Mouse (Mus musculus): Measurements from ENCODE around the gene Hoxd8.
A peak's percentile ranks its signal among the peaks of the same experiment; 100 is the strongest.

Gene Hoxd8

DNA sequence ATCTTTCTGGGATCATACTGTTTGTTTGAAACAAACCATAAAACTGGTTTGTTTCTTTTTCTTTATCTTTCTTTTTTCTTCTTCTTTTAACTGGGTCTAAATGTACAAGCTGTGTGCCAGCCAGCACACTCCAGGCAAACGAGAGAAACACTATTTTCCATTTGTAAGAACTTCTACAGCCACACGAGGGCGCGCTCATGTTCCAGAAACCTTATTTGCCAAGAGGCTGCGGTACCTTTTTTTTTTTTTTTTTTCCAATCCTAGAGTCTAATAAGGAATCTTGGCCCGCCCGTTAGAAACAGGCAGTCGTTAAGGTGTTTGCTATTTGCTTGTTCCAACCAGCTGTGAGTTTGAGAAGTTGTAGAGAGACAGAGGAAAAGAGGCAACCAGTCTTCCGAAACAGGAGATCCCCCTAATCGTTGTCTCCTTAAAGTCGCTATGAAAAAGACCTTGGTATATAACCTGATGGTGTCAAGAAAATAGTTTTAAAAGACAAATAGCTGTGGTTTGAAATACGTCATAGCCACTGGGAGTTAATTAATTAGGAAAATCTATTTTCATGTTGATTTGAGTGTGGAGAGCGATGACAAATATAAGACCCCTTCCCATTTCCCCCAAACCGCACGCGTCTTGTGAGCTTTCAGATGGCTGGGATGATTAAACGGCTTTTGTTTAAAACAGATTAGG lies 18.0 kb upstream of the Hoxd8 start:
- peak; percentile 31 for DNase-seq (ENCODE audit: low read depth, low spot score)

DNA sequence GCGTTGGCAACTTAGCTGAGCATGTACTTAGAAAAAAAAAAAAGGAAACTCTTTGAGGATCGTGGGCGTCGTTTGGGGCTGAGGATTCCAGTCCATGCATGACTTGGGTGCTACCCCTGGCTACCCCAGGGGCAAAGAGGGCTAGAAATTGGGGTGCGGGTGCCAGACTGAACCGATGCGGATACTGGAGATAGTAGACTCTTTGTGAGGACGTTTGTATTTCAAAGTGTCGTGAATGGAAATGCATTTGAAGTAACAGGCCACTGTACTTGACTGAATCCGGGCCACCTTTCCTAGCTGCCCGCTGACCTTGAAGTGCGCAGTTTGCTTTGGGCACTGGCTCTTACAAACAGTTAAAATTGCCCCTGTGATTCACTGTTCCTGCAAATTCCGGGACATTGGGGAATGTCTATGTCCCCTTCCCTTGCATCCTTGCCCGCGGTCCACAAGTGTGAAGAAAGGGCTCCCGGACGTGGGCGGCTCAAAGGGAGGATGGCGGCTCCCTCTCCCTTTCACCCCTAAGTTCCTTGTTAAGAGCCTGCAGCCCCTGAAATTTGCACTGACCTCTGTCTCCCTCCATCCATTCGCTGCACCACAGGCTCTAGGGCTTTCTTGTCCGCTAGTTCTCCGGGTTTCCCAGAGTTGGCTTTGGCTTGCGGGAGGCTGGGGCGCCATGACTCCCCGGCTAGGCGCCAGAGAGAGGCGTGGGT lies 17.3 kb upstream of the Hoxd8 start:
- DNase-seq (ENCODE audit: low read depth, low spot score): no peak

DNA sequence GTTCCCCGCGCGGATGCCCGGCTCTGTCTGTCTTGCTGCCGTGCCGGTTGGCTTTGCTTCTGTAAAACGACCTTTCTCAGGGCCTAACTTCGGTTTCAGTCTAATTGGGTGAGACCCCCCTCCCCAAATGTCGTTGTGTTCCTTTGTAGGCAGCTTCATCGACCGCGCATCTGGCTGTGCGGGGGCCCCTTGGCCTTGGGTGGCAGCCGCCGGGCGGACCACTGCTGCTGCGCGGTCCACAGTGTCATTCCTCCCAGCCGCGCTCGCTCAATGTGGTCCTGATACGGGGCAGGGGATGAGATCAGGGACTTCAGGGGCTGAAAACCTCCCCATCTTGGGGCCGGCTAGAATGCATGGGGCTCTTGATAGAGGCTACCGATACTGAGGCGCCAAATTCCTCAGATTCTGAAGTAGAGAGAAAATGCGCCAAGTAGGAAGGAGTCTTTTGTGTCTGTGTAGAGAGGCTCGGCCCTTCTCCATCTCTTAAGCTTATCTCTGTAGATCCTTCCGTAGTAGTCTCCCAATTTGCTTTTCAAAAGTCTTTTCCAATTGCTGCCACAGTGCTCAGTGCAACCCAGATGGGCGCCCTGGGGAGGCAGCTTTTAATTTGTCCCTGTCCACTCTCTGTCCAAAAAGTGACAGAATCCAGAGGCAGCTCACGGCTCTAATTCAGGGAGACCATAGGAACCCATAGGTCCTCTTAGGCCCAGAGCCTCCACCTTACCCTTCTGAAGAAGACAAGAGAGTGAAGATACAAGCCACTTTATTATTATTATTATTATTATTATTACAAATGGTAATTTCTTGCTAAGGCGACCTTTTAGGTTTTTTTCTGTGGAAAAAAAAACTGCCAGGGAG lies 16.5 kb upstream of the Hoxd8 start:
- no peak for DNase-seq (ENCODE audit: low read depth, low spot score)

DNA sequence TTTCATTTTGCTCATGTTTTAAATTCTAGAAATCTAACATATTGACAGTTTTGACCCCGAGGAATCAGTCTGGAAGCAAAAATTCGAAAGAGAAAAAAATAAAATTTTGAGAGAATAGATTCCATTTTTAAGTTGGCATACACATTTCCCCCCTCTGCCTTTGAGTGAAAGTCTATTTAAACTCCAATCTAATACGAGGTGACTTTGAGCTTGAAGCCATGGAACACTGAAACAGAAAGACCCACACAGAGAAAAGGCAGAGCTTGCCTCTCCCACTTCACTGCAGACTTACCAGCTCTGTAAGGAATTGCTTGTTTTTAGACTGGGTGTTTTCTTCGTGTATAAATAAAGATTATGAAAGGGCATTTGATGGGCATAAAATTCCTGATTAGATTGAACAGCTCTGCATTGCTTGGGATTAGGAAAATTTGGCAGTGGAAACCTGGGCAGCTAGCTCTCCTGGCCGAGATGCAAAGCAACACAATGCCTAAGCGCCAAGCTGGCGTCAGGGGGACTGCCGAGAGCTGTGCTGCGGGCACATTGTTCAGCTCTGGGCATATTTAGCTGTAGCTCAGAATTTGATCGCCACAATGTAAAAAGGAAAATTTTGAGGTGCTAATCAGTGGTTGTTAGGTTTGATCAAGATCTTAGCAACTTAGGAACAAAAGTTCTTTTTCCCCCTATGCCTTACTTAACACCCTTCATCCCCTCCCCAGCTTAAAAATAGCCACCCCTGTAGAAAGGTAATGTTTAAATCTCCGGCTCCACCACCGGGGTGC lies 15.4 kb upstream of the Hoxd8 start:
- DNase-seq (ENCODE audit: low read depth, low spot score): no peak

DNA sequence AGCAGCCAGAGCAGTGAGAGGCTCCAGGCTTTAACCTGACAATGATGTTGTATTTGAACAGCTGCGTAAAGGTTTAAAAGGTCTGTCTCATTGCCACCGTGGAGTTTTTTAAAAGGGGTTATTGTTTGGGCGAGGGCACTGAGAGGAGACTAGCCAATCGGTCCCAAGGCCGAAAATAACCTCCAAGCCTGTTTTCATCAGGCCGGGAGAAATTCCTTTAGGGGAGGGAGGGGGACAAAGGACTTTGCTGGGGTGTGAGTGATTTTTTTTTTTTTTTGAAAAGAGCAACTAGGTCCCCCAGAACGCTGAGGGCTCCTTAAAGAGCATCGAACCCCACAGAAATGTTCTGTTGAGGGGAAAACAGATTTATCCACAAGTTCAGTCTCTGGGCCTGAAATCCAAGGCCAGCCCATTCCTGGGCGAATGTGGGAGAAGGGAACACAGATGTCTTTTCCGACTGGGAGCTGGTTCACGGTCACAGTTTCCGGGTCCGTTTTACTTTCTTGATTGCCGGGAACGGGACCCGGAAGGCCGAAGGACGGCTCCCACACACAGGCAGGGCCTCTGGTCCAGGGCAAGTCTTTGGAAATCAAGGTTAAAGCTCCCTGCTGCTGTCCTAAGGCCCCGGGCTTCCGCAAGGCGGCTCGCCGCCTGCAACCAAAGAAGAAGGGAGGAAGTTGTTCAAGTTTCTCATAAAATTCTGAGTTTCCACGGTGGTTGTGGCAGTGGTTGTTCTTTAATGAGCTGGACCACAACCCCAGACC lies 14.7 kb upstream of the Hoxd8 start:
- no peak for DNase-seq (ENCODE audit: low read depth, low spot score)

DNA sequence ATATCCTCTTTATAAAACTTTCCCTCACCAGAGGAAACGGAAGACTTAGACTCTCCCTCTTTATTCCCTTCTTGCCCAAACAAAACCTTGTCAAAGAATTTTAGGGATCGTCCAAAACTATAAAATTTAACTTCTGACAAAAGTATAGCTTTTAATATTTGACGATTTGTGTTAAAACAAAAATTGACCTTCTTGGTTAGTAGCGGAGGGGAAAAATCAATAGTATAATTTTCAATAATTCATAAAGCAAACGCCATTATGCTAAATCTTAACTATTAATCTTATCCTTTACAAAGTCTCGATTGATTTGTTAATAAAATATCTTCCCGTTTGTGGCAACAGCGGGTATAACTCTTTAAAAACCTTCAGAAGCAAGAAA lies 14.1 kb upstream of the Hoxd8 start:
- no peak for DNase-seq (ENCODE audit: low read depth, low spot score)

DNA sequence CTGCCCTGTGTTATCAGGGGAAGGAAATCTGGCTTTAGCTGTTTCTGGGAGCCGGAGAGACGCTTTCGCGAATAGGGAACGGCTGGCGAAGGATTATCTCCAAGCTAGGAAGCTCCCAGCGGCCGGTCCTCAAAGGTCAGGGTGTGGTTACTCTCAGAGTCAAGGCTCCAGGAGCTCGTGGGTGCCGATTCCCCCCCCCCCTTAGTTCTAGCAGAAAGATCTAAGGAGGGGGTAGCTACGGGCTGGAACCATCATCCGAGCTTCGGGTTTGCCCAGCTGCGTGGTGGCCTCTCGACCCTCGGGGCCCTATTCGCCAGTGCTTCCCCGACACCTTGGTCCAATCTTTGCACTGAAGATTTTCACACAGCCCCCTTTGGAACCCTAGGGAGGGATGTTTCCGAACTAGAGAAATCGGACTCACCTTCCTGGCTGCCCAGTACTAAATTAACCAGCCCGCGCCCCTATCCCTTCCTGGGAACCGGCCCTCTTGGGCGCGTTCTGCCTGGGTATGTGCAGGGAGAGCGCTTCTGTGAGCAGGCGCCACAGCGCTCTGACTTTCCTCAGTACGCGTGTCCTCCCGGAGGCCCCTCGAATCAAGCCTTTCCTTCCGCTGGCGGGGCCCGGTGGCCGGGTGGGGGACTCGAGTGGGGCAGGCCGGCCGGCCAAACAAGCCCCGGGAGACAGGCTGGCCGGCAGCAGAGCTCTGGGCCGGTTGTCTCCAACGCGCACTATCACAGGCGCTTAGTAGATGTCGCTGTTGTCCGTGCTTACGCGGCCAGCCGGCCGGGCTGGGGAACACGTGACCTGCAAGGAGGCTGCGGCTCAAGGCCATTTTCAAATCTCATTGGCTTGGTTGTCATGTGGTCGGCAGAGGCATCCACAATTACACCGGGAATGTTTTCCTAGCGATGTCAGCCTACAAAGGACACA lies 13.1 kb upstream of the Hoxd8 start, which contains the start of gene Hoxd10:
Gene Hoxd10, plus strand, starts transcription at position 903 of the 930 bp plus-strand sequence.
- DNase-seq (ENCODE audit: low read depth, low spot score): no peak

DNA sequence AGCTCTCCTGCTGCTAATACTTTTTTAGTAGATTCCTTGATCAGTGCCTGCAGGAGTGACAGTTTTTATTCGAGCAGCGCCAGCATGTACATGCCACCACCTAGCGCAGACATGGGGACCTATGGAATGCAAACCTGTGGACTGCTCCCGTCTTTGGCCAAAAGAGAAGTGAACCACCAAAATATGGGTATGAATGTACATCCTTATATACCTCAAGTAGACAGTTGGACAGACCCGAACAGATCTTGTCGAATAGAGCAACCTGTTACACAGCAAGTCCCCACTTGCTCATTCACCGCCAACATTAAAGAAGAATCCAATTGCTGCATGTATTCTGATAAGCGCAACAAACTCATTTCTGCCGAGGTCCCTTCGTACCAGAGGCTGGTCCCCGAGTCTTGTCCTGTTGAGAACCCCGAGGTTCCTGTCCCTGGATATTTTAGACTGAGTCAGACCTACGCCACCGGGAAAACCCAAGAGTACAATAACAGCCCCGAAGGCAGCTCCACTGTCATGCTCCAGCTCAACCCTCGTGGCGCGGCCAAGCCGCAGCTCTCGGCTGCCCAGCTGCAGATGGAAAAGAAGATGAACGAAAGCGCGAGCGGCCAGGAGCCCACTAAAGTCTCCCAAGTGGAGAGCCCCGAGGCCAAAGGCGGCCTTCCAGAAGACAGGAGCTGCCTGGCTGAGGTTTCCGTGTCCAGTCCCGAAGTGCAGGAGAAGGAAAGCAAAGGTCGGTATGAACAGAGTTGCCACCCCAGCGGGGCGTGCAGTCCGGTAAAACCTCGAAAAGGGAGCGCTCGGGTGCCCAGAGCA lies 12.2 kb upstream of the Hoxd8 start:
- no peak for DNase-seq (ENCODE audit: low read depth, low spot score)

DNA sequence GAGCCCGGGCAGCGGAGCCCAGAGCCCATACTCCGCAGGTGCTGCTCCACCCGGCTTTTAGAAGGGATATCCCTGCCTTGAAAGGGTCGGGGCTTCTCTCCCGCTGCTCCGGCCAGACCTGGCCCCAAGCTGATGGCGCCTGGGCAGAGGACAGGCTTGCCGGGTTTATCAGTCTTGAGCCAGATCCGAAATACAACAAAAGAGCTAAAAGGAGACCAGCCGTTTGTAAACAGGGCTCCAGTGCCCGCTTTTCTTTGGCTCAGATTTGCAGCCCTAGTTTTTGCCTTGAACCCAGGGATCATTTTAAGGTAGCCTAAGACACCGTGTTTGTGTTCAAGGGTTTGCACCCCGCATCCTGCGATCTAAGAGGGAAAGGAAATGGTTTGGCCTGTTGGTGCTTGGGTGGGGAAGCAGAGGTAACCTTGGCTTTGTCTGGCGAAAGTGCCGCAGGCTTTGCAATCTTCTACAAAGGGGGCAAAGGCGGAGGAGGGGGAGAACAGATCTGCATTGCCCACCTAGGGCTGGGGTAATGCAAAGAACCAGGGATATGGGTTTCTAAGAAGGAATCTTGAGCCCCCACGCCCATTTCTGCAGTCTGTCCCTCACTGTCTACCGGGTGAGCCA lies 11.5 kb upstream of the Hoxd8 start:
- DNase-seq (ENCODE audit: low read depth, low spot score): no peak

DNA sequence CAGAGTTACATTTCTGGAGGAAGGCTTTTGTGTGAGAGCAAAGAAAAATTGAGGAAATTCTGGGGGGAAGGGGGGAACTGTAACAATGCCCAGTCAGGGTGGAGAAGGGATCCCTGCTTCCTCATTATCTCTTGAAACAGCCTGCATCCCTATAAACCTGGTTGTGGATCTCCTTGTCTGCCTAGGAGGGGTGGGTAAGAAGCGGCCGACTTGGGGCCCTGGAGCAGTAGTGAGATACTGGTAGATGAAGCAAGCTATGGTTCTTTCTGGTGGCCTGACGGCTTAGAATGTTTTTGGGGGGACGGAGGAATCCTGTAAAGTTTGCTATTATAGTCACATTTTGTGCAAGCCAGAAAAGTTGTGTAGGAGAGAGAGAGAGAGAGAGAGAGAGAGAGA lies 11.0 kb upstream of the Hoxd8 start:
- no peak for DNase-seq (ENCODE audit: low read depth, low spot score)

DNA sequence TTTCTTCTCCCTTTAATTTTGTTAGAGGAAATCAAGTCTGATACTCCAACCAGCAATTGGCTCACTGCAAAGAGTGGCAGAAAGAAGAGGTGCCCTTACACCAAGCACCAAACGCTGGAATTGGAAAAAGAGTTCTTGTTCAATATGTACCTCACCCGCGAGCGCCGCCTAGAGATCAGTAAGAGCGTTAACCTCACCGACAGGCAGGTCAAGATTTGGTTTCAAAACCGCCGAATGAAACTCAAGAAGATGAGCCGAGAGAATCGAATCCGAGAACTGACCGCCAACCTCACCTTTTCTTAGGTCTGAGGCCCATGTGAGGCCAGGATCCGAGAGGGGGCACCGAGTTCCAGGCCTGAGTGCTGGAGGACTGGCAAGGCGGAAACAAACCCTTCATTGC lies 10.3 kb upstream of the Hoxd8 start:
- DNase-seq (ENCODE audit: low read depth, low spot score): no peak

DNA sequence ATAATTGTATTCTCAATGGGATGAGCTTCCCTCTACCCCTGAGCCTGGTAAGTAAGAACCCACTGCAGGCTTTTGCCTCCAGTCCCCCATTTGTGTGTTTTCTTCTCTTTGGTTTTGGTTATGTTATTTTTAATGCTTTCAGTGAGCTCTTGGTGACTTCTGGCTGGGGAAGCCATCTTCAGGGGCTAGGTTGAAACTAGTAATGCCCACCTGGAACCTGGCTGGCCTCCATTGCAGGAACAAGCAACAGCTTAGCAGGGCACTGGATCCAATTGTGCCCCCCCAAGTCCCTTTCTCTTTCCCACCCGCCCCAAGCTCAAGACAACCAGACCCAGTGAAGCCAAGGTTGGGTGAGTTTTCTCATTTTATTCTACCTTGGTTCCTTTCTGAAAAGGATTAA lies 9.0 kb upstream of the Hoxd8 start:
- no peak for DNase-seq (ENCODE audit: low read depth, low spot score)

DNA sequence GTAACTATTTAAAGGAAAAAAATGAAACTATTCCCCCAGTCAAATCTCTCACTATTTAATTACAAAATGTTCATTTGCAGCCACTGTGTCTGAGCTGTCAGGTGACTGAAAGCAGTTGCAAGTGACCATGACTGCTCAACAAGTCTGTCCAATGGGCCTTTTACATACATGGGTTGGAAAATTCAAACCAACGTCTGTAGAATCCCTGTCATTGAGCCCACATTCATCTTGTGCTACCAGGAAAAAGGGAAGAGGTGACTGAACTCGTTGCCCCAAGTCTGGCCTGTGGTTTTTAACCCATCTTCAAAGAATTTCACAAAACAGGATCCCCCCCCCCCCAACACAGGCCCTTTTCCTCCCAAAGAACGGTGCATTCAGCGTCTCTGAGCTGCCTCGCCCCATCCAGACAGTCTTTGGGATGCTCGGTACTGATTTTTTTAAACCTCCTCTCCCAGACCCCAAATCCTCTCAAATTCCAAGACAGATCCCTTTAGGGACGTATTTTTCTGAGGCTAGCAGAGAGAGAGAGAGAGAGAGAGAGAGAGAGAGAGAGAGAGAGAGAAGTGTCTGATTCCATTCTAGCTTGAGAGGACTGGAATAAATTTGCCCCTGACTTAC lies 8.5 kb upstream of the Hoxd8 start:
- DNase-seq (ENCODE audit: low read depth, low spot score): no peak

DNA sequence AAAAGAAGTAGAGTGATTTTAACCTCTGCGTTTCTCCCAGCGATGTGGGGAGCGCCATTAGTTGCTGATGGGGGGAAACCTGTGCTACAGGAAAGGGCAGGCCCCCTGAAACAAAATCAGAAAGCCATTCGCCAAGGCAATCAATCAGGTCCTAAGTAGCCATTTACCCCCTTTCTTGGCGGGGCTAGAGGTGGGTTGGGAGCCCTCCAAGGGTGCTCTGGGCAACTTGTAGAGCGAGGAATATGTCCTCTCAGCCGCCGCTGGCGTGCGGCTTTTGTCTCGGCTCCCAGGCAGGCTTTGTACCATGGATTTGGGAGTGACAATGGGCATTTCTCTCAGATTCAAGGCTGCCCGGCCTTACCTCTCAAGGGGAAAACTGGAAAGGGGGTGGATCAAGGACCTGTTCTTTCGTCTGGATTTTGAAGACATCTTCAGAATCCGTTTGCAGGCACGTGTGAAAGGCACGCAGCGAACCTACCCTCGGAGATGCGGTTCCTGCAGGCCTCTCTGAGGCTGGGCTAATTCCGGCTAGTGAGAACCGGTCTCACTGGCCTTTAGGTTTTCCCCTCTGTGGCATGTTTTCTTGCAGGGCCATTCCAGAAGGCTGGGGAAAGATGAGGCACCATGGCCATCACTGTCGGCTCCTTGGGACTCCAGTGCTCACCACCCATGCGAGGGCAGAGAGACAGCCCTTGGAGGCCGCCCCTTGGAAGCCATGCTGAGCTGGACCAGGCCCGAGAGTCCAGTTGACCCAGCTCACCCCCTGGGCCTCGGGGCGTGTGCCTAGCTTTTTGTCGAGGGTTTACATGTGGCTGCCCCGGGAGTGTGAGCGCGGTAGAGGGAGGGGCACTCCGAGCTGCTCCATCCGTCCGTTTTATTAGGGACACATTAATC lies 7.7 kb upstream of the Hoxd8 start:
- no peak for DNase-seq (ENCODE audit: low read depth, low spot score)

DNA sequence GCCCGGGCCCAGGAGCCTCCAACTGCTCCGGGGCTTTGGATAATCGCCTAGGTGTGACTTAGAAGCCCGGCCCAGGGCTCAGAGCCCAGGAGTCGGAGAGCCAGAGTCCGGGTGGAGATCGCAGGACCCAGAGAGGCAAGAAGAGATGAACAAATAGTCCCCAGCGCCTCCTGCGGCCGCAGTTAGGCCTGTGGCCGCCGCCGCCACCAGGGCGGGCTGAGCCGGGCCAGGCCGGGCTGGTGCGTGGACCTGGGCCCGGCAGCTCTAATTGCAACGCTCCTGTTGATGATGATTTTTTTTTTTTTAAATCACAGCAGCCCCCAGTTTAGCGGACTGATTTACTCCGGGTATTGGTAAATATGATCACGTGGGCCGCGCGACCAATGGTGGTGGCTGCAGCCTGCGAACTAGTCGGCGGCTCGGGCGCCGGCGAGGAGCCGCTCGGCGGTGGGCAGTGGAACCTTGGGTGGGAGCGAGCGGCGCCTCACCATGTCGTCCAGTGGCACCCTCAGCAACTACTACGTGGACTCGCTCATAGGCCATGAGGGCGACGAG lies 6.8 kb upstream of the Hoxd8 start, which contains the start of gene Hoxd9:
Gene Hoxd9, plus strand, starts transcription at position 161 of the 555 bp plus-strand sequence.
- no peak for DNase-seq (ENCODE audit: low read depth, low spot score)

DNA sequence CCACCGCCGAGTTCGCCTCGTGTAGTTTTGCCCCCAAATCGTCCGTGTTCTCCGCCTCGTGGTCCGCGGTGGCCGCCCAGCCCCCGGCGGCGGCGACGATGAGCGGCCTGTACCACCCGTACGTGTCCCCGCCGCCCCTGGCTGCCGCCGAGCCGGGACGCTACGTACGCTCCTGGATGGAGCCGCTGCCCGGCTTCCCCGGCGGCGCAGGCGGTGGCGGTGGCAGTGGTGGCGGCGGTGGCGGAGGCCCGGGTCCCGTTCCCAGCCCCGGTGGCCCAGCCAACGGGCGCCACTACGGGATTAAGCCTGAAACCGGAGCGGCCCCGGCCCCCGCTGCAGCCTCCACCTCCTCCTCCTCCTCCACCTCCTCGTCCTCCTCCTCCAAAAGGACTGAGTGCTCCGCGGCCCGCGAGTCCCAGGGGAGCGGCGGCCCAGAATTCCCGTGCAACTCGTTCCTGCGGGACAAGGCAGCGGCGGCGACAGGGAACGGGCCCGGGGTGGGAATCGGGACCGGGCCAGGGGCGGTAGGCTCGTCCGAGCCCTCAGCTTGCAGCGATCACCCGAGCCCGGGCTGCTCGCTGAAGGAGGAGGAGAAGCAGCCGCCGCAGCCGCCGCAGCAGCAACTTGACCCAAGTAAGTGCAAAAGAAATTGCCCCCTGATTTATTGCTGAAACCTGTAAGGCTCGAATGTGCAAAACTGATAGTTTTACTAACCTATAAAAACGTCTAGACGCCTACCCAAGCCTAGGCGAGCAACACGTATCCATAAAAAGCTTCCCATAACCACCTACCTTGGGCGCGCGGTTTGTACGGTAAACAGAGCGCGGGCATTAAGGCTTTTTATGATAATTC lies 6.0 kb upstream of the Hoxd8 start:
- no peak for DNase-seq (ENCODE audit: low read depth, low spot score)
